Comparison of ENCODE assay signal across 10 mouse cellular contexts in the genomic region with DNA sequence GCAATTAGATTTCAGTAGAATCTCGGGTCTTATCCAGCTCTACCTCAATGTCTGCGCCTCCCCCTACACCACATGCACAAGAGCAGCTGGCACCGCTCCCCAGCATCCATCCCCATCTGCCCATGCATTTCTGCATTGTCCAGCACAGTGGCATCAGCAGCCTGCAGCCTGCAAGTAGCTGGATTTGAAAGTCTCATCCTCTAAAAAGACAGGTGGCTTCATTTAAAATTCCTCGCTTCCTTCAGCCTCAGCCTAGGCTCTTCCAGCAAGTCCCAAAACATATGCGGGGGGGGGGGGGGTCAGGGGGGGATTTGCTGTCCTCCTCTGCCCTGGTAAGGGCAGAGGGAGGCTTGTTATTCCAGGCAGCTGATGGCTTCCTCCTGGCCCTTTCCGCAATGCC.
DNase-seq lines count a peak whose midpoint lies in the region; ATAC-seq and TF ChIP-seq lines count a peak whose summit lies in the region.
"Had no signal": no experiment of that assay in that cellular context is flagged by ENCODE, and none has a peak within 500 bp of the region (broad histone marks: within the 10 kb centered on the region; RNA-seq: fewer than 3 reads in every experiment).

No protein-coding gene starts in this region.

- H3K9me3 ChIP-seq in forebrain, postnatal 0 days (ENCODE audit: low read length), result no peaks in the 10 kb centered on the region
- H3K9me3 ChIP-seq in intestine, postnatal 0 days (ENCODE audit: control insufficient read depth), result no peaks in the 10 kb centered on the region
- H3K9me3 ChIP-seq: neural tube, embryonic 12.5 days had no signal

- no peaks in the 10 kb centered on the region for H3K4me1 ChIP-seq in forebrain, postnatal 0 days (ENCODE audit: insufficient read depth)
- H3K4me1 ChIP-seq in thymus, adult 2 months (replicated peaks; ENCODE audit: control insufficient read depth, insufficient read depth, low read length), result no peaks in the 10 kb centered on the region
- no peaks in the 10 kb centered on the region for H3K4me1 ChIP-seq in intestine, postnatal 0 days (replicated peaks; ENCODE audit: control insufficient read depth, insufficient read depth, low read length)

- no peak overlapping the region for H3K9ac ChIP-seq in forebrain, postnatal 0 days
- H3K9ac ChIP-seq in intestine, postnatal 0 days (ENCODE audit: low read depth, low read length), result no peak overlapping the region
- H3K9ac ChIP-seq: neural tube, embryonic 12.5 days had no signal

- H3K27ac ChIP-seq in forebrain, postnatal 0 days (ENCODE audit: low read depth, low read length), result no peak overlapping the region
- no peak overlapping the region for H3K27ac ChIP-seq in thymus, adult 2 months (ENCODE audit: control insufficient read depth, insufficient read depth, low read length)
- H3K27ac ChIP-seq in intestine, postnatal 0 days (ENCODE audit: low read depth, low read length), result no peak overlapping the region
- H3K27ac ChIP-seq: neural tube, embryonic 12.5 days had no signal

- peak; percentile 7 for DNase-seq in cerebellum, adult 9-11 months
- no peak for DNase-seq in cerebellum, adult 11-12 months
- peak; percentile 5 for DNase-seq in NIH3T3 (ENCODE audit: low read depth)
- peak; percentile 21 for DNase-seq in forebrain, postnatal 0 days
- peak; percentile 72 for DNase-seq in left cerebral cortex, postnatal 4 days
- DNase-seq in thymus, adult 2 months, result no peak
- DNase-seq in adrenal gland, postnatal 14 days, result no peak
- DNase-seq: kidney, adult 8-10 months had no signal

- H3K4me2 ChIP-seq in forebrain, postnatal 0 days (ENCODE audit: low read depth), result no peak overlapping the region
- H3K4me2 ChIP-seq in intestine, postnatal 0 days (replicated peaks; ENCODE audit: low read depth), result no peak overlapping the region
- H3K4me2 ChIP-seq: neural tube, embryonic 12.5 days had no signal

- no peak overlapping the region for H3K4me3 ChIP-seq in forebrain, postnatal 0 days (ENCODE audit: low read depth, low read length)
- no peak overlapping the region for H3K4me3 ChIP-seq in thymus, adult 2 months (ENCODE audit: control insufficient read depth, insufficient read depth, low read length)
- H3K4me3 ChIP-seq in intestine, postnatal 0 days (ENCODE audit: low read depth, low read length), result no peak overlapping the region
- H3K4me3 ChIP-seq: neural tube, embryonic 12.5 days had no signal

- no peak for TF ChIP-seq CTCF in forebrain, postnatal 0 days (IDR thresholded peaks at IDR 0.05; ENCODE audit: low read depth)
- no peak for TF ChIP-seq CTCF in thymus, adult 2 months (IDR thresholded peaks at IDR 0.05; ENCODE audit: borderline replicate concordance, control insufficient read depth, extremely low read depth, insufficient read depth, low read length, poor library complexity)
- TF ChIP-seq CTCF in intestine, postnatal 0 days (IDR thresholded peaks at IDR 0.05; ENCODE audit: low read depth), result no peak

- TF ChIP-seq POLR2A in thymus, adult 2 months (IDR thresholded peaks at IDR 0.05; ENCODE audit: control insufficient read depth, extremely low read depth, insufficient read depth, low read length, poor library complexity), result no peak

- H3K27me3 ChIP-seq in forebrain, postnatal 0 days (ENCODE audit: insufficient read depth, low read length), result no peaks in the 10 kb centered on the region
- H3K27me3 ChIP-seq in thymus, adult 2 months (ENCODE audit: control insufficient read depth, insufficient read depth, low read length), result no peaks in the 10 kb centered on the region
- H3K27me3 ChIP-seq in intestine, postnatal 0 days (replicated peaks; ENCODE audit: control insufficient read depth, insufficient read depth, low read length), result no peaks in the 10 kb centered on the region
- H3K27me3 ChIP-seq: neural tube, embryonic 12.5 days had no signal

- ATAC-seq in forebrain, postnatal 0 days, result peak; percentile 53
- no peak for ATAC-seq in intestine, postnatal 0 days

- H3K36me3 ChIP-seq in forebrain, postnatal 0 days (ENCODE audit: insufficient read depth), result no peaks in the 10 kb centered on the region
- no peaks in the 10 kb centered on the region for H3K36me3 ChIP-seq in thymus, adult 2 months (ENCODE audit: control insufficient read depth, insufficient read depth, low read length)
- no peaks in the 10 kb centered on the region for H3K36me3 ChIP-seq in intestine, postnatal 0 days (ENCODE audit: control insufficient read depth, insufficient read depth)
- H3K36me3 ChIP-seq: neural tube, embryonic 12.5 days had no signal

- WGBS in forebrain, postnatal 0 days, result 51% methylated on average over 6 of the region's 6 CpGs
- 81% methylated on average over 6 of the region's 6 CpGs for WGBS in thymus, adult 2 months
- WGBS in intestine, postnatal 0 days, result 77% methylated on average over 6 of the region's 6 CpGs

- intact Hi-C loops in left cerebral cortex, postnatal 4 days (cut with DNase I), result no loop called here

Comparison
In these comparisons a context has a peak if more than half of its experiments do, and no peak if none do; other contexts are left out.
1. DNase-seq: peak in cerebellum, adult 9-11 months (single experiment), NIH3T3 (single experiment), forebrain, postnatal 0 days (single experiment) and left cerebral cortex, postnatal 4 days (single experiment); none in cerebellum, adult 11-12 months (single experiment), thymus, adult 2 months (single experiment) and adrenal gland, postnatal 14 days (single experiment).